Comparison of ENCODE assay signal across 19 mouse cellular contexts in the genomic region with DNA sequence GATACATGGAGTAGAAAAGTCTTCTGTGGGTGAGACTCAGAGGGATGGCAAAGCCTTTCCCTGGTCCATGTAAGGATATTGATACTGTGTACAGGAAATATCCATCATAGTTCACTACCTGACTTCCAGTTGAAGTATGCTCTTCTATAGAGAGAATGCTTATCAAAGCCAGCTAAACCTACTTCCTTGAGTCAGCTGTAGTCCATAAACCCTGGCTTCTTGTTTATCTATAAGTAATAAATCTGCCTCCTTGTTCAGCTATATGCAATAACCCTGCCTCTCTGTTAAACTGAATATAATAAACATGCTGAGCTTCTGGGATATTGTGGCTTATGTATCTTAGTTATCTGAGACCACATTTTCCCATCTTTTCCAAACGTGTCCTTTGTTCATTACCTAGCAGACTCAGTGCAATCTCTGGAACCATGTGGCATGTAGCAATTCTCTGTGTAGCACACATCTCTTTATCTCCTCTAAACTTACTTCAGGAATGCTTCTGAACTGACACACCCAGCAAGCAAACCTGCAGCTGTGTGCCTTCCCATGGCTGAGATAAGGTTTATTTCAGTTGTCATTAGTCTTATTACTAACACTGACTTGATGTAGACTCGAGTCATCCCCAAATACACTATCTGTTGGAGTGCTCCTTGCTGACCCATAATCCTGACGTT.
"Had no signal": no experiment of that assay in that cellular context is flagged by ENCODE, and none has a peak within 500 bp of the region (broad histone marks: within the 10 kb centered on the region; RNA-seq: fewer than 3 reads in every experiment).

No protein-coding gene starts in this region.

- H3K36me3 ChIP-seq: midbrain, embryonic 10.5 days; midbrain, embryonic 12.5 days; neural tube, embryonic 13.5 days; neural tube, embryonic 15.5 days had no signal

- H3K4me2 ChIP-seq: lung, embryonic 14.5 days; midbrain, embryonic 12.5 days; neural tube, embryonic 13.5 days; neural tube, embryonic 15.5 days had no signal

- H3K27me3 ChIP-seq: midbrain, embryonic 12.5 days; neural tube, embryonic 13.5 days; neural tube, embryonic 15.5 days had no signal

- DNase-seq: lung, adult 18-20 months; lung, embryonic 14.5 days; lung, postnatal 10 days; lung, postnatal 4 days; midbrain, embryonic 14.5 days; retina, postnatal 1 day; right cerebral cortex, adult 18-20 months; right cerebral cortex, postnatal 25 days; right cerebral cortex, postnatal 4 days; spleen, adult 18-20 months; thymus, adult 18-20 months; thymus, postnatal 14 days; thymus, postnatal 36 days had no signal

- H3K4me3 ChIP-seq: midbrain, embryonic 10.5 days; midbrain, embryonic 12.5 days; myocyte; neural tube, embryonic 13.5 days; neural tube, embryonic 15.5 days had no signal

- H3K9me3 ChIP-seq: midbrain, embryonic 10.5 days; midbrain, embryonic 12.5 days; neural tube, embryonic 13.5 days; neural tube, embryonic 15.5 days had no signal

- ATAC-seq: midbrain, embryonic 16.5 days had no signal

- H3K9ac ChIP-seq: lung, embryonic 14.5 days; midbrain, embryonic 12.5 days; neural tube, embryonic 13.5 days; neural tube, embryonic 15.5 days had no signal

- H3K4me1 ChIP-seq: midbrain, embryonic 10.5 days; midbrain, embryonic 12.5 days; neural tube, embryonic 13.5 days; neural tube, embryonic 15.5 days had no signal

- H3K27ac ChIP-seq: midbrain, embryonic 10.5 days; midbrain, embryonic 12.5 days; neural tube, embryonic 13.5 days; neural tube, embryonic 15.5 days had no signal
